Mouse (Mus musculus) left cerebral cortex, postnatal 10 days (tissue): ENCODE measurements at regions not wholly inside any gene's neighbourhood (a gene's known extent, or its start where the extent isn't known, plus 50 kb on each side); places are given as distances from the start of the nearest gene placed in this dataset.

Experiments used
- DNase-seq, 2 experiments: peaks; one replicate each; pipeline ENCODE4 v3.0.0; 2021 to 2022; ENCODE audit warnings: low spot score in 2 of 2, mixed read lengths in 1 of 2; ENCODE audit errors: extremely low spot score in 1 of 2
- intact Hi-C: fragments of 180-260 bp; cut with DNase I; formaldehyde crosslinking; loops from one replicate; pipeline ENCODE4 v1.15.1; 2025

DNA sequence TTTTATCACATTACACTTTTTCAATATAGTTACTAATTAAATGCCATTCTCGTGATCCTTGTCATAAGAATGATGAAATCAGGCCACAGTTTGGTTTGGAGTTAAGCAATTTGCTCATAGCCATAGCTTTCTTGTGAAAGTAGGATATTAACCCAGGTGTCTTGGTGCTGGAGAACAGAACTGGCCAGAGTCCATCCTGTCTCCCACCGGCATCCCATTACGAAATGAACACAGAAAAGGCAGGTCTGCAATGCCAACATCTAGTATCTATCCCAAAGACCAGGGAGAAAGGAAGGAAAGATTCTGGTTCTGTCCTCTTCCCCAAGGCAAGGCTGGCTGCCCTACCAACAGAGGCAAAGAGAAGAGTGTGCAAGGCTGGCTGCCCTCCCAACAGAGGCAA, 61.6 kb upstream of the Avpr1a start:
- DNase-seq: no peak
- intact Hi-C loops: no loop called here

GRCm38 (mm10) chr10:122379661-122380344, 68.5 kb upstream of the Avpr1a start:
- intact Hi-C loops: no loop called here
- DNase-seq: no peak

DNA sequence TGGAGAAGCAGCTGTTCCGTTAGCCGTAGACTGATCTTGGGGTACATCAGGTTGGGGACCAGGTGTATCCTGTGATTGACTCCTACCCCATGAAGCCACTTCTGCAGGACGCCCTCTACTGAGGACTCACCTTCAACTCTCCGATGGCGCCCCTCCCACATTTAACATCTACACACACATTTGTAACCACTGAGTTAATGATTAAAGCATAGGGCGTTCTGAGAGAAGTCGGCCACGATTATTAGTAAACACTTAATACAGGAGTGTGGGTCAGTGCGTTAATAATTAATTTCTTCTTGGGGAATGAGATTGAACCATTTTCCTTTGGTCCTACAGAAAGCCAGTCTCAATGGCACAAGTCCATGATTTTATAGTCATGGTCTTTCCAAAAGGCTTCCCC, 105.0 kb upstream of the Avpr1a start:
- no peak for DNase-seq
- intact Hi-C loops: no loop called here

DNA sequence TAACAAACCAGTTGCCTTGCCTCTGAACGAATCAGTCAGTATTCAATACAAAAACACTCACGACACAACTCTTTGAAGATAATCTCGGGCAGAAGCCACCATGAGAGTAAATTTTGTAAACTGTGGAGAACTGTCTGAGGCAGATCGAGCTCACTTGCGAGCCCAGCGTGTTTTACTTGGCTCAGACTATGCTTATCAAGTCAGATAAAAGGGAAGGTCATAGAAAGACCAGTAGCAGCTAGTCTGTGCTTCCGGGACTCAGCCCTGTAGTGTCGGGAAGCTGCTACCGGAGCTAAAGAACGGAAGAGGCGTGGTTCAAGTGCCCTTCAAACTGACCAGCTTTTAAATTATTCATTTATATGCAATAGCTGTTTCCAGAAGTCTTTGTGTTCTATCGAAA, 105.9 kb upstream of the Avpr1a start:
- no peak for DNase-seq
- intact Hi-C loops: no loop called here

GRCm38 (mm10) chr10:122326851-122327250, 121.4 kb upstream of the Avpr1a start:
- no peak for DNase-seq
- intact Hi-C loops: no loop called here

- intact Hi-C loops: no loop called here
- peak in 1 of 2 experiments; percentile 32 for DNase-seq
Observed at GRCm38 (mm10) chr10:122318886-122319285, 129.4 kb upstream of the Avpr1a start.

DNA sequence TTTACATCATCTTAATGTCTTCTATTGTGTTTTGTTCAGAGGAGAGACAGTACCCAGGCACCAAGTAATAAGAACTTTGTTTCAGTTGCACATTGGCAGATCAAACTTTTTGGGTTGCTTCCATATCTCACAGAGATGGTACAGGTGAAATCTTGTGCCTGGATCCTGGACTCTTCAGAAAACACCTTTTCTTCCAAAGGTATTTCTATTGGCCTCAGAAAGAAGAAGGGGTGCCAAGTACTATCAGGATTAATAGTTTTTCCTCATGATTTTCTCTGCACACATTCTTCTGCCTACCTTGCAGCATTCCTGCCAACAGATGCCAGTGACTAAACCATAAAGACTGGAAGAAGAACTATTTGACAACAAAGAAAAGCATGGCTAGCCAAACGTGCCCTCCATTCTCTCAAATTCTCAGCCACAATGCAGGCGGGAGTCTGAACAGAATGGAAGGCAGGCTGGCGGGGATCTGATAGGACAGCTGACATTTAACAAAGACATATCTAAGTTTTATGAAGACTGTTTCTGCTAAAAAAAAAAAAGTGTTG, 137.6 kb upstream of the Avpr1a start:
- intact Hi-C loops: no loop called here
- DNase-seq: no peak

DNA sequence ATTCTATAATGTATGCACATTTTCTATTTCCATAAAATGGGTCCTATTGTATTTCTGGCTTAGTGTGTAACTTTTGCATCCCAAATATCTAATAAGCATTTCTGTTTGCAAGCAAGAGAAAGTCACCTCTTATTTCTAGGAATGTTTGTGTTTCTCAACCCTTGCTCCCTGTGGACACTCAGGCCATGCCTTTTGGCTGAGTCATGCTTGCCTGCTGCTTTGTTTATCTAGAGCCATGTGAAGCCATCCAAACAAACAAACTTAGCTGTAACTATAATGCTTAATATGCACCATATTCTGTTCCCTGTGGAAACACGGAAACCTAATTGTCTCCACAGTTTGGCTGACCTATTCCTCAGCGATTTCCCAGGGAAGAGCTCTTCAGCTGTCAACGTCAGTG, 139.6 kb upstream of the Avpr1a start:
- DNase-seq: no peak
- intact Hi-C loops: no loop called here

- intact Hi-C loops: no loop called here
- no peak for DNase-seq
Observed at GRCm38 (mm10) chr10:122302259-122302658, 146.0 kb upstream of the Avpr1a start.

GRCm38 (mm10) chr10:122295921-122296425, 152.3 kb upstream of the Avpr1a start:
- intact Hi-C loops: no loop called here
- DNase-seq: no peak

GRCm38 (mm10) chr10:122291611-122292010, 156.7 kb upstream of the Avpr1a start:
- no peak for DNase-seq
- intact Hi-C loops: no loop called here

DNA sequence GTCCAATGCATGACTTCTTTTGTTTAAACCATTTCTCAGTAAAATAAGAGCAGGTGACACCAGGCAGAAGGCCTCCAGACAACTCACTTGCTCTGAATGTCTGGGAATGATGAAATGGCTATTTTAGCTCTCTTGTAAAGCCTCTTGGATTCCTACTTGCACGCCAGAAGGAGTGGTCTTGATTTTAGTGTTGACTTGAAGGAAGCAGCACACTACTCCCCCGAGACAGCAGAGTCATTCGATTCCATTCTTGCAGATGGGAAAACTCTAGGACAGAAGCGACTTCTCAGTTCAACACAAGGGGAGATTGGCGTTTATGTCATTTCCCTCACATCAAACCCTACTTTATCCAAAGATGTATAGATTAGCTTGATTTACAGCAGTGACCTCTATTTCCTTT, 157.2 kb upstream of the Avpr1a start:
- intact Hi-C loops: no loop called here
- no peak for DNase-seq

DNA sequence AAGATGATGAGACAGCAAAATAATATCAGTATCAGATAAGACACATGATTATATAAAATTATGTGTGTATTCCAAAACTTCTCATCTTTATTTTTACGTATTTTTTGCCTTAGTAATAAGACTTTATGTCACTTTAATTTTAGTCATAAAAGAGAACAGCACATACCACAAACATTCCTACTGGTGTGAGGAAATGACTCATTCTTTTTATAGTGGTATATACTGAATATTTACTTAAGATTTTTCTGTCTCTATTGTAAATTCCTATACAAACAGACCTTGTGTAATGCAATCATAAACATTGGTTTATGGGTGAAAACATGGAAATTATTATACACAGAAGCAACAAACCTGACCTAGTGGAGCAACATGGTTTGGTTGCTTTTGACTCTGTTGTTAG, 173.4 kb upstream of the Avpr1a start:
- intact Hi-C loops: no loop called here
- DNase-seq: no peak

DNA sequence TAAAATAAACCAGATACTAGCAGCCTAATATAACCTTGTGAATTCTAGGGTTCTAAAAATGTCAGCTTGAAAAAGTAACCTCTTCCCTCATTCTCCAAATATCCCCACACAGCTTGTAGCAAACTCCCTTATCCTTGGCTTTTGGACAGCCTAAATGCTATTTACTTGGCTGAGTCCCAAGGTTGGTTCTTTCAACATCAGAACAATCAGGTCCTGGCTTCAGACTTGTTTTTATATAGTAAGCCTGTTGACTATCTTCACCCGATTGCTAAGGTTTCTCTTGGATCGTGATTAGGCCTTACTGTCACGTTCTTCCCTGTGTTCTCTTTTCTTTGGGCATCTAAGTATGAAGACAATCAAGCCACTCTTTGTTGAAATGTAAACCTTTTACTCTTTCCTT, 174.1 kb upstream of the Avpr1a start:
- intact Hi-C loops: no loop called here
- DNase-seq: no peak

DNA sequence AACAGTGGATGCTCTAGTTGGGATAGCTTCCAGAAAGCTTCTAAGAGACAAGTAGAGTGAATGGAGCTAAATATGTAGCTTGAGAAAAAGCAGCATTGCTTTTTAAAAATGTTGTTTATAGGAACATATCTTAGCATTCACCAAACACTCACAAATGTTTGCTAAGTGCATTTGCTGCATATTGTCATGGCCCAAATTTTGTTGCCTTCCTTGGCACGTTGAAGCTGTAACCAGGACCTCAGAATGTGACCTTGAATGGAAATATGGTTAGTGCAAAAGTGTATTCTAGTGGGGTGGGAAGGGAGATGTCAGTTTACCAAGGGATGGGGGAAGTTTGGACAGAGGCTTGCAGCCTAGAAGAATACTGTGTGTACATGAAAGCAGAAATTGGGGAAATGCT, 166.9 kb upstream of the Rxylt1 start:
- intact Hi-C loops: no loop called here

DNA sequence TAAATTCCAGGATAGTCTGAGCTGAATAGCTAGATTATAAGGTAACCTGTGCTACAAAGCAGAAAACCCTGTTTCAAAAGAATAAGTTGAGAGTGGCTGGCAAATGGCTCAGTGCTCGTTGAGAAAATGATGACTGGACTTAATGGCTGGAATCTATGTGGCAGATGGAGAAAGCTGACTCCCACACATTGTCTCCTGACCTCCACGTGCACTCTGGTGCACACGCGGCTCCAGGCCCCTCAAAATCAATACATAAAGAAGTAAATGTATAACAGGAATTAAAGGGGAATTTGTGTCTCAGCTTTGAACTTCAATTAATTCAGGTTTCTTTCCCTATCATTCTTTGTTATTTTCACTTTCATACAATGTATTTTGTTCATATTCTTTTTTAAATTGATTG, 162.2 kb upstream of the Rxylt1 start:
- no peak for DNase-seq
- intact Hi-C loops: no loop called here

More for the DNA sequence above, 166.9 kb upstream of the Rxylt1 start:
- no peak for DNase-seq

DNA sequence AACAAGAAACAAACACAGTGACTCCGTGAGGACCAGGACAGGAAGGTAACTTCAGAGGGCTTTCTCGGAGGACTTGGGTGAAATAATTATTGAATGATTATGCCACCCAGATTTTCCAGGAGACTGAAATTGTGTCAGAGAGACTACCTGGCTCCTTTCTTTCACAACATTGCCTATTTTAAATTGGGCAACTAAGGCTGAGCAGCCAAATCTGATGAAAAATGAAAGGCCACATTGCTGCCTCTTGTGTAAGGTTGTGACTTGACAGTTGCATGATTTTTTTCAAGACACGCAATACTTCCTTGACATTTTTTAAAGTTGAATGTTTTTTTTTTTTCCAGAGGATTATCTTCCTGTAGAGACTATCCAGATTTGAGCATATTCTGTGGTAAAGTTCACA, 161.5 kb upstream of the Rxylt1 start:
- DNase-seq: no peak
- intact Hi-C loops: no loop called here

DNA sequence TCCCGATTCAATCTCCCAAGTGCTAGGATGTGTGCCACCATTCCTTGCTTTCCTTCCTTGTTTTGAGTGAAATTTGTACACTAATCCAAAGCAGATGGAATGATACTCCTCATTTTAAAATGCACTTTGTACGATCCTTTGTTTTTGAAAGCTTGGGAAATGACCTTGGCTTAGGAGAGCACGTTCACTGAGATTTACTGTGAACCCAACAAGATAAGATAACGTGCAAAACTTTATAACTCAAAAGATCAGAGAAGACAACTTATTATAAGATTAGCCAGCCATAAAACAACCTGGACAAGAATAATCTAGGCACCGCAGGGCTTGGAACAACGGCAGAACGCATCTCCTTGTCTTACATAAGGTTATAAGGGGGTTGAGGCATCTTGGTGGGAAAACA, 134.6 kb upstream of the Rxylt1 start:
- DNase-seq: no peak
- intact Hi-C loops: no loop called here

DNA sequence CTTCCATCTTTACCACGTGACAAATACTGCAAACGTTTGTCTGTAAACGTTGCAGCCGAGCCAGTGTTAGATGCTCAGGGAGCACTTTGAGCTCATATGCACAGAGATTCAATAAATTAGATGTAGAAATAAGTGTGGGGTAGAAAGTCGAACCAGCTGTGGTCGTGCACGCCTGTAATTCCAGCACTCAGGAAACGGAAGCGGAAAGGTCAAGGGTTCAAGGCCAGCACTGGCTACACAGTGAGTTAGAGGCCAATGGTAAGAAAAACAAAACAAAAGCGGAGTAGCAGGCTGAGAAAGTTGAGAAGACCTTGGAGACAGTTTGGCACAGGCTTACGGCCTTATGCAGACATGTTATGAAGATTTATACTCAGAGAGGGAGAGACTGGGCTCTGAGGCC, 133.6 kb upstream of the Rxylt1 start:
- intact Hi-C loops: no loop called here

GRCm38 (mm10) chr10:122225679-122226078, 128.5 kb upstream of the Rxylt1 start:
- intact Hi-C loops: no loop called here
- DNase-seq: no peak

More for the DNA sequence above, 133.6 kb upstream of the Rxylt1 start:
- no peak for DNase-seq

DNA sequence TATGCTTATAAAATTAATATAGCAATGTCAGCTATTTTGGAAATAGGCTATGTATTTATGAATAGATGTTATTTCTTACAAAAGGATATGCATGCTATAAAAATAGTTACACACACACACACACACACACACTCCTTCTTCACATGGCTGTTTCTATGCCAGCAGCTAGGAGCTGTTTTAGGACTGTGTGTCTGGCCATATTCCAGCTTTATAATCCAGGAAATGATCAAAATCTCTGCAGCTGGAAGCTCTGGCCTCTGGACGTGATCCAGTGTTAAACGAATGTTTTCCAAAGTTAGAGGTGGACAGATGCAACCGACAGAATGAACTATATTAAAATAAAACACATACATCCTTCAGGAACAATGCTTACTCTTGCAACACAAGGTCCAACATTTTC, 125.9 kb upstream of the Rxylt1 start:
- DNase-seq: peak in 1 of 2 experiments; percentile 15
- intact Hi-C loops: no loop called here
